Mouse (Mus musculus) spleen, adult 18-20 months (tissue): ENCODE measurements around the gene Fam181a.

Experiments used
- DNase-seq, 2 experiments: peaks; one replicate each; pipeline ENCODE4 v3.0.0; 2022; ENCODE audit warnings: mixed read lengths in 2 of 2

Fam181a gene

GRCm38 (mm10) chr12:103358951-103359801 is 48.4 kb downstream of the Fam181a start:
- DNase-seq, result no peak

- DNase-seq, result no peak
Observed at GRCm38 (mm10) chr12:103360812-103361211, 50.0 kb downstream of the Fam181a start.

DNA sequence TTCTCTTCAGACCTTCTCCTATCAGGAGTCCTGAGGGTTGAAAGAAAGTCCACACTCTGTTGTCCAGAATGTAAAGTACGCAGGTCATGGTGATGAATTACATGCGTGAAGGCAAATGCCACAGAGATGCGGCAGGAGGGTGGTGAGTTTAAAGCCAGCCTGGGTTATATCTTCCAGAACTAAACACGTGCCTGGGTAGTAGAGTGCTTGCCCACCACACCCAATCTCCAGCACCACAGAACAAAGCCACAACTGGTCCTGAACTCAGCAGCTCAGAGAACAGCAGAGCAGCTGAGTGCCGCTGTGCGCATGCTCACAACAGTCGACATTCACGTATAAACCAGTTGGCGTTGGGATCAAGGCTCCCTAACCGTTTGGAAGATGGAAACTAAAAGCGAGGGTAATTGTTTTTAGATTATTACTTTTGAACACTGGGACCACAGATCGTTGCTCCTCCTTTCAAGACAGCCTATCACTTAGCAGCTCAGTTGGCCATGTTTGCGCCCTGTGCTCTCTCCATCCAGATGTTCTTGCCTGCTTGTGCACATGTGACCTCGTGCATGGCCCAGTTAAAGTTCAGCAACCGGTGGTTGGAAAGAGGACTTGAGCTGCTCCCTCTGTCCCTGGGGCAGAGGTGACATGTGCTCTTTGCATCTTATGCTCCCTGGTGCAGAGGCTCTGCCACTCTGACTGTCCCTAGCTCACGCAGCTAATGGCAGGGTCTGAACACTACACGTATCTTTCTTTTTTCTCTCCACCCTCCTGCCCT is 50.9 kb downstream of the Fam181a start:
- DNase-seq, result no peak

GRCm38 (mm10) chr12:103362336-103362735 is 51.6 kb downstream of the Fam181a start:
- no peak for DNase-seq
